Mouse (Mus musculus) spleen, adult 12 weeks (tissue): ENCODE measurements around the gene Iqsec3.

Source experiments
- DNase-seq: peaks from one replicate; pipeline ENCODE4 v3.0.0; 2022; ENCODE audit warnings: low spot score

Iqsec3 gene

DNA sequence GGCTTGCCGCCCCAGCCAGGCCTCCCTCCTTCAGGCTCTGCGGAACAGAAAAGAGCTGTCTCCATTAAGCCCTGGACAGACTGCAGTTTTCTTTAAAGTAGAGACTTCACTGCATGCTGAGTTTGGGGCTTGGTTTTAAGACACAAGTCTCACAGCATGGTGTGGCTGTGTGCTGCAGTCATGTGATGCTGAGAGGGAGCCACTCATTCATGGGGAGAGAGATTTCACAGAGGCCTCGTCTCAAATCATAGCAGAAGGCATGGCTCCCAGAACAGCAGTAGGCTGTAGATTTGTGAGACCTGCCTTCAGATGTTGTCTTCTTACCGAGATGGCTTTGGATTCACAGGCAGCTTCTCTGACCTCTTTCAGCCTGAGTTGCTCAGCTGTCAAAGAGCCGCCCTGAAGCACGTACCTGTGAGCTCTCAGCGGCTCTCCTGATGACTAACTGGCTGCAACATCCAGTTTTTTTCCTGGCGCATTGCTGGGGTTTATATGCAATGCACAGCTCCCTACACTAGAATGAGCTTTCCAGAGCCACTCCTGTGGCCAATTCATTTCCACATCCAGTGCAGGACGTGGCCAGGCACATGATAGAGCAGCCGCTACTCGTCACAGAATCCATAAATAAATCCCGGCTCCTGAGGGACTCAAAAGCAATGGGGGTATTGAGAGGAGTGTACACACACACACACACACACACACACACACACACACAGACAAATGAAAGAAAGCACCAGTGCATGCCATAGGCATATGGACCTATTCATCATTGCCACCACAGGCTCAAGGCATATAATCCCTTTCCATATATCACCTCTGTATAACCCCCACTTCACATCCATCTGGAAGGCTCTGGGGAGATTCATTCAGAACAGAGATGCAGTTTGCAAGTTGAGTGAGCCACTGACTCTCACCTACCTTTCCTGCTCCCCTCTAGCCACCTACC is 18.7 kb downstream of the Iqsec3 start:
- DNase-seq, result no peak

DNA sequence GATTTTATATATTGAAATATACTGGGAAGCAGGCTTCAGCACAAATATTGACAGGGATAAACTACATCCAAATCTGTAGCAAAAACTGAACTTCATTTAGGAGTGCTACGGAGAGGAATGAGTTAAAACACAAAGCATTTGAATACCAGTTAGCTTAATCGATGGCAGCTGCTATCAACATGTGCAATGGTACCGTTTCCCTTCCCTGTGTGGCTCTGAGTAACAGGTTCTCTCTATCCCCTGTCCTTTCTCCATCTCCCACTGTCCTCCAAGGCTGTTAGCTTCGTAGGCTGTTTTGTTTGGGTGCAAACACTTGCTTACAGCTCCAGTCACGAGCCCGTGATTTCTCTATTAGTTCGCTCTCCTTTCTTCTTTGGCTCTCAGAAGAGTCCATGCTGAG is 19.7 kb downstream of the Iqsec3 start:
- no peak for DNase-seq

DNA sequence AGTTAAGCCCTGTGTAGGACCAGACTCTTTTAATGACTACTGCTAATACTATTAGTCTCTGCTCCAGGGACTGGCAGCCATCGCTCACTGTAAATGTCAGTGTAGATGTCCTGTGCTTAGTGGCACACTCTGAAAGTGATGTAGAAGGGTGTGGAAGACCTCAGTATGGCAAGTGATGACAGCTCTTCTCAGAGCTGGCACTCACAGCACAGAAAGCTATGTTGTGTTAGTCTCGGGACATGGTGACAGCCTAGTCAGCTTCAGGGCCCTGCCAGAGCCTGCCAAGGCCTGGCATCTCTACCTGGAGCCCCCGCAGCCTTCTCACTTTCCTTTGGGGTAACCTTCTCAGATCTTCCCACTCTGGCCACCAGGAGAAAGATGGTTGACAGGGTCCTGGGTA is 21.8 kb downstream of the Iqsec3 start:
- DNase-seq, result no peak

GRCm38 (mm10) chr6:121440696-121441220 is 32.7 kb downstream of the Iqsec3 start:
- DNase-seq, result no peak

DNA sequence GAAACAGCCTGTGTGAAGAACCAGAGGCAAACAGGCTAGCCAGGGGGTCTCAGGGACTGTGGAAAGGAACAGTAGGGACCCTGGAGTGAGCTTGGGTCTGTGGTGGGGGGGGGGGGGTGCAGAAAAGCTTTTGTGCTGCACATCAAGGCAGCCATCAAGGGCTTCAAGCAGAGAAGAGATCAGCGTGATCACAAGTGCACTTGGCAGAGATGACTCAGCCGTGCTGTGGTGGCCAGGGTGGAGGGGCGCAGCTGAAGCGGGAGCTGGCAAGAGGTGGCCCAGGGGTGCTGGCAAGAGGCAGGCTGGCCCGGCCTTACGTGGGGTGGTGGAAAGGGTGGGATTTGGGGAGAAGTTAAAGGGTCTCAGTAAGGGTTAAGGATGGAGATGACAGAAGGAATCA is 48.6 kb downstream of the Iqsec3 start:
- DNase-seq, result no peak

- DNase-seq, result no peak
Observed at GRCm38 (mm10) chr6:121424403-121424802, 49.1 kb downstream of the Iqsec3 start.

DNA sequence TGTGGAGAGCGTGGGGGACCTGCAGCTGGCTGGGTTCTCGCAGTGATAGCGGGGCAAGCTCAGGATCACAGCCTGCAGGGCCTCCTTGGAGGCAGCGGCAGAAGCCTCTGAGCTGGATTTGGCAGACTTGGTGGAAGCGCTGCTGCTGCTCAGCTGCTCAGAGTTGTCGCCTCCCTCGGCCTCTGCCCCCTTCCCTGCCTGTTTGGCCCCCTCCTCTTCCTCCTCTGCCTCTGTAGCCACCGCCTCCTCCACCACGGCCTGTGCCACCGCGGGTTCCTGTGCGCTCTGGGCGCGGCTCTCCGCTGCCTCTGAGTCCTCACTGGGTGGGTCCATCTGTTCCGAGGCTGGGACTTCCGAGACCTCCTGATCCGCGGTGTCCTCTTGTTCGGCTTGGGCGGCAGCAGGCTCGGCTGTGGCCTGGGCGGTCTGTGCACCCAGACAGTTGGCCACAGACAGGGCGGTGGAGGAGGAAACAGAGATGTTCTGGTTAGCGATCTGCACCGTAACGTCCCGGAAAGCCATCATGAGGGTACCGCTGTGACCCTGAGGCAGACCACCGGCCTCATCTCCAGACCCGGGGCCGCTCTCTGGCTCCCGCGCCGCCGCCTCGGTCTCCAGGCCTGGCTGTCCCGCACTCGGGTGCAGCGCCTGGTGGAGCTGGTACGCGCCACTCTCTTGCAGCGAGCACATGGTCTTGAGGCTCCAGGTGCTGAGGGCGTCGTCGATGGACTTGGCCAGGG is 60.8 kb downstream of the Iqsec3 start:
- DNase-seq, result no peak

DNA sequence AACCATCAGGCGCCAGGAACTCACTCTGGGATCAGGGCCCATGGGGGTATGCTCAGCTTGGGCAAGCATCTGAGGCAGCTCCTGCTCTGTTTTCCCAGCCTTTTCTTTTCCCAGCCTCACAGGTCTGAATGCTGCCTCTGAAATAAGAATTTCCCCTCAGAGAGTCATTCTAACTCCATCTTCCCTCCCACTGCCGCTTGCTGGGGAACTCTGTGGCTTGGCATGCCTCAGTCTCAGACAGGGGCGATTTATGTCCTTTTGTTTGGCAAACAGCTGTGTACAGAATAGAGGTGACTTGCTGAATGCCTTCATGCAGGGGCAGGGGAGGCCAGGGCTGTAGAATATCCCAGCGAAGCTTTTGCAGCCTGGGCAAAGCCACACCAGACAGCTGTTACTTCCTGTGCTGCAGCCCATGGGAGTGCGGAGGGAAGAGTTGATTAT is 65.9 kb downstream of the Iqsec3 start:
- DNase-seq, result no peak

DNA sequence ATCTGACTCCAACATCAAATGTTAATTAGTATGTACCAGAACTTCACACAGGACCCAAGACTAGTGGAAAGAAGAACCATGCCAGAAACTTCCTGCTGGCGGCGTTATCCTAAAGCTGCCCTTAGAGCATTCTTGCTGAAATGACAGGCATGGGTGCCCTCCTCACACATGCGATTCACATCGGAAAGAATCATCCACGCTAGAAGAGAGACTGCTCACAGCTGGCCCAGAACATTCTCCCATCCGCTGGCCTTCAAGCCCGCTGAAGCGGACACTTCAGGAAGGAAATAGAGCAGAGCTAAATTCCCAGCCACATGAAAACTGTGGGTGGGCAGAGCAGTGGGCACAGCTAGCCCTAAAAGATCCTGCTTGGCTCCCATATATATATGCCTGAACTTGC is 68.2 kb downstream of the Iqsec3 start:
- DNase-seq, result no peak

DNA sequence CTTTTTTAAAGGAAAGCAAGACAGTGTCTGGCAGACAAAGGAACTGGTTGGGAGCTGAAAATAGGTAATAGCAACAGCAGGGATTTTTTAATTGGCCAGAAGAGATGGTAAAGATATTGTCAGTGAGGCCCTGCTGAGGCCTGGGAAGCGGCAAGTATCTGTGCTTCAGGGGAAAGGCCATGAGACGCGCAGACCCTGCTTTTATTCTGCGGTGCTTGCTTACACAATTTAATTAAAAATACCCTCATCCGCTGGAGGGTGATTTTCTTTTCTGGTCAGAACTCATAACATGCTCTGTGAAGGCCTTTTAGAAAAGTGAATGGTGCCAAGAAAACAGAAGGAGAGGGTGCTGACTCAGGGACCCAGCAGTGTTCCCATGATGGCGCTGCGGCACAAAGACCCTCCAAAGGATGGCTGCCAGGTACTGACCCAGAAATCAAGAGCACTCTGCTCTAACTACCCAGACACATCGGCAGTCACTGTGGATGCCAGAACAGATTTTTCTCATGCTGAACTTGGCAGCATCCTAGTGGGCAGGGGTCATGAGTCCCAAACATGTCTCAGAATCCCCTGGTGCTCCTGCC is 70.7 kb downstream of the Iqsec3 start:
- no peak for DNase-seq

- no peak for DNase-seq
Observed at GRCm38 (mm10) chr6:121401826-121402660, 71.4 kb downstream of the Iqsec3 start.

DNA sequence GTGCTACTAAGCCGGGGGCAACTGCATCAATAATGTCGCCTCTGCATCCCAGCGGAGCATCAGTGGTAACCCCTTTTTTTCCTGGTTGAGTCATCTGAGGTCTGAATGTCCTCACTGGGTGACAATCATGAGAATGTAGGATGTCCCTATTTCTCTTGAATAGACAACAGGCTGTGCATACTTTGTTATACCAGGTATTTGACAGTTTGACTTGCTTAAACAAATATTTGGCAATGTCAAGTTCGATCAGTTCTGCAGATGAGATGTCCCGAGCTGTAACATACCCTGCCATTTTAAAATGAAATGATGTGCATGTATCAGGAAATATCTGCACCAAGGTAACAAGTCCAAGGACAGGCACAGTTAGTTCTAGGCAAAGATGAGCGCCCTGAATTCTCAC is 72.3 kb downstream of the Iqsec3 start:
- DNase-seq, result no peak

GRCm38 (mm10) chr6:121392610-121393252 is 80.7 kb downstream of the Iqsec3 start:
- DNase-seq, result no peak

DNA sequence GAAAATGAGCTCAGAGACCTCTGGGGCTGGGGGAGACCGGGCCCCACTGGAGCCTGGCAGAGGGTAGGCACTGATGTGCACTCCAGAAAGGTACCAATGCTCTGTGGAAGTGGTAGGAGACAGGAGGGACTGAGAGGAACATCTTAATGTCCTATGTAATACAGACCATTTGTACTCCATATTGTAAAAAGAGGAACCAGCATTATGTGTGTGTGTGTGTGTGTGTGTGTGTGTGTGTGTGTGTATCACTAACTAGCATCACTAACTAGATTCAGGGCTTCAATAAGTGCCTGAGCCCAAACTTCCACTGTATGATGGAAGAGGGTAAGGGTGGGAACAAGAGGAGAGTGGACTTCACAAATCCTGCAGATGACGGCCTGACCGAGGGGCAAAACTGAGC is 88.1 kb downstream of the Iqsec3 start:
- DNase-seq, result no peak

GRCm38 (mm10) chr6:121382071-121382470 is 91.4 kb downstream of the Iqsec3 start:
- DNase-seq, result no peak

- DNase-seq, result no peak
Observed at GRCm38 (mm10) chr6:121380576-121380975, 92.9 kb downstream of the Iqsec3 start.

- no peak for DNase-seq
Observed at GRCm38 (mm10) chr6:121378256-121378655, 95.2 kb downstream of the Iqsec3 start.

DNA sequence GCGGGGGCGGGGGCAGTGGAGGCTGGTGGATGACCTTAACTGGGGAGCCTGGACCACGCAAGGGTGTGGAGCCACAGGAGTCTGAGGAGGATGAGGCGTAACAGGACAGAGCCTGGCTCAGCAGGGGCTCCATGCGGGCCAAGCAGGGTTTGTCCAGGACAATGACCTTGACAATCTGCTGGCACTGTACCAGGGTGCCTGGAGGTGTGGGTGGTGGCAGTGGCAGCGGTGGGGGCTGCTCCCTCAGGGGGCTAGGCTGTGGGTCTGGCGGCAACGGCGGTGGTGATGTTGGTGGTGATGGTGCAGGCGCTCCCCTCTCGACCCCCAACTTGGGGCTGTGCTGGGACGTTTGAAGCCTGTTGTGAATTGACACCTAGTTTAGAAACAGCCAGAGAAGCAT is 97.3 kb downstream of the Iqsec3 start:
- DNase-seq, result no peak

GRCm38 (mm10) chr6:121371197-121371980 is 102.1 kb downstream of the Iqsec3 start:
- DNase-seq, result no peak

DNA sequence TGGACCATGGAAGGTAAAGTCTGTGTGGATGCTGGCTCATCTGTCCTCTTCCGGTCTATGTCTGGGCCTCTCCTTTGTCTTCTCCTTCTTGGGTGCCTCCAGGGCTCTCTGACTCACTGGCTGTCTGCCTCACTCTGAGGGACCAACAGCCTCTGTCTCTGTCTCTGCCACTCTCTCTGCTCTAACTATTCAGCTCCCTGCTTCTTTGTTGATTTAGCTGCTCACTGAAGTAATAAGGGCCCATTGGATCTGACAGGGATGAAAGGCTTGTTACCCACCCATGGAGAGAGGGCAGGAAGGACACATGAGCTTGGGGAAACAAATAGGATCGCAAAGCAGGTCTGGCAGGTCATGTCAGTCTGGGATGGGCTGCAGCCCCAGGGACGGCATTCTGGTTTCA is 106.4 kb downstream of the Iqsec3 start:
- no peak for DNase-seq
